Mouse (Mus musculus) WW6 (cell line): ENCODE measurements around the gene Mkrn2.

Experiments
- DNase-seq: peaks from one replicate; pipeline ENCODE4 v3.0.0-alpha.2; 2013; ENCODE audit warnings: low read depth, low spot score

Gene Mkrn2

DNA sequence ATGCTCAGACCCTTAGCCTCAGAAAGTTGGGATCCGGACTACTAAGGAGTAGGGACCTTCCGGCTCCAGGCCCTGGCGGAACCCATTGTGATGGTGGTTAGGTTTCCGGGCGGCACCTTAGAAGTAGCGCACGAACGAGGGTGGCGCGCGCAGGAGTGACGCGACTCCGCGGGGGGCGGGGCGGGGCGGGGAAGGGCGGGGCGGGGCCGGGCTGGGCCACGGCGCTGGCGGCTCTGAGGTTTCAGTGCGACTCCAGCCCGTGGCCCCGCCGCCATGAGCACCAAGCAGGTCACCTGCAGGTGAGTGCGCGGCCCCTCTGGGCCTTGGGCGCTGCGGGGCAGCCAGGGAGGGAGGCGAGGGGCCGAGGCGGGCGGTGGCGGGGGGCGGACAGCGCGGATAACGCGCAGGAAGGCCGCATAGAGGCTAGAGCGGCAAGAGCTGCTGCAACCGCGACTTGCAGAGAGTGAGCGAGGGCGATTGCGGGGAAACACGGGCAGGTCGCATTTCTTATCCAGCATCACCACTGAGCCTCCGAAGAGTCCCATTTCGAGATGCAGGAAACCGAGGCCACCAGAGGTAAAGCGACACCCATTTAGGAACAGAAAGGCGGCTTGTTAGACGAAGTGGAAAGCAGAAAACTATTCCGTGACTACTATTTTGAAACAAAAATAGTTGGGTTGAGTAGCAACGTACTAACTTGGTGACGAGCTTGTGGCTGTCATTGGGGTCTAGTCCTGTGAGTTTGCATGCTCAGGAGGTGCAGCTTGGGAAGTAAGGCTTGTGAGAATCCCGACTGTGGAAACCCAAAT is at the start of gene Mkrn2:
Gene Mkrn2, plus strand, starts transcription at position 188 of the 809 bp plus-strand sequence.
- DNase-seq = peak; percentile 84

DNA sequence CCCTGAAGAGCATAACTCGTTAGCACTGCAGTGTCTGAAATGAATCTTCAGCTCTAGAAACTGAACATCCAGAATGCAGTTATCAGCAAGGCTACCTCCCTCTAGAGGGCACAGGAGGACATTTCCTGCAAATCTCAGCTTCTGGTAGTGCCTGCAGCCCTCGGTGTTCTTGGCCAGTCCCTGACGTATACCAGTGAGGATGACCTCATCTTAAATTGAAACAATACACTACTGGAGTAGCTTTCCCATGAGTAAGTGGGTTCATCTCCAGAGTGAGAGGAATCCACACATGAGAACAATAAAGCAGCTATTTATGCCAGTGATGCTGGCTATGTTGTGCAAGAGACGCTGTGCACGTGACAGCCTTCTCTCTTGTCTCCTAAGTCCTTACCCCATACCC is 46.2 kb upstream of the Mkrn2 start:
- no peak for DNase-seq

DNA sequence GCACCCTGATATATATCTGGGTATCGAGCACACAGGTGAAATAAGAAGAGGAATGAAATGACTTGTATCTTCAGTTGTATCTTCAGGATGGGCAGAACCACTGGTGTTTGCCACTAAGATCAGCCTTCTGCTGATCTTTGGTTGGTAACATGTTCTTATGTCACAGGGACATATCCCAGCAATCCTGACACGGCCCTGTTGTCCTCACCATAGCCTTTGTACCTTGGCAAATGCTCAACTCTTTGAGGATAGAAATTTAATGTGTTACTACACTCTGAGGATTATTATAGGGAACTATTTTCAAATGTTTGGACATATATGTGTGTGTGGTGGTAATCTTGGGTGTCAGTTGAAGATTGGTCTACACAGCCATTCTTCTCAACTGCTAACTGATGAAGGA is 43.5 kb upstream of the Mkrn2 start:
- no peak for DNase-seq

DNA sequence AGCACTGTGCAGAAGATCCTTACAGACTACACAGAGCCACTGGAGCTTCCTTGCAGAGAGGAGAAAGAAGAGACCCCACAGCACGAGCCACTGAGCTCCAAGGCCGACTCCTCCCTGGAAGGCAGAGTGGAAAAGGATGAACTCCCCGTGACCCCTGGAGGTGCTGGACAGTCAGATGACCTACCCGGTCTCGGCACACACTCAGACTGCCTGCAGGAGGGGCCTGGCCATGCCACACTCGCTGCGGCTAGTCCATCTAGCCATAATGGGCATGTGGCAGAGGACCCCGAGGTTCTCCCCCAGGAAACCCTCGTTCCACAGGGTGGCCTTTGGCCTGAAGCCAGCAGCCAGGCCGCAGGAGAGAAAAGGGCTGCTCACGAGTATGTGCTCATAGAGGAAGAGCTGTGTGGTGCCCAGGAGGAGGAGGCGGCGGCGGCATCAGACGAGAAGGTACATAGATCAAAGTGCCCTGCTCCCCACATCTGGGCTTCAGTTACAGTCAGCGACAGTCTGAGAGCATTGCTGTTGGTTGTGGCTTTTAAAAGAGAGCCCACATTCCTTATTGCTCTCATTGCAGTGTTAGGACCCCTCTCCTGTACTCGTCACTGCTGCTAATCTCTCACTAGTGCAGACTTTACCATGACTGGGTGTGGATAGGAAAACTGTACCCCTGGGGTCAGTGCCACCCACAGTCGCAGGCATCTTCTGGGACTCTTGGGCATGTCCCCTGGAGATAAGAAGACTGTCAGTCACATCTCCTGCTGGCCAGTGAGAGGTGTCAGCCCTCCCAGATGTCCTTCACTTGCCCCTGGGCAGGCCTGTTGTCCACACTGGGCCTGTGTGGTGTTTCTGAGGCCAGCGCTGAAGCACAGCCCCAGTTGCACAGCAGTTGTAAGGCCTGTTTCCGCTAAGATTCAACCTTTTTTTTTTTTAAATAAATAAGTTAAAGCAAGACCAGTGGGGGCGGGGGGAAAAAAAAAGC is 41.8 kb upstream of the Mkrn2 start:
- DNase-seq = no peak

DNA sequence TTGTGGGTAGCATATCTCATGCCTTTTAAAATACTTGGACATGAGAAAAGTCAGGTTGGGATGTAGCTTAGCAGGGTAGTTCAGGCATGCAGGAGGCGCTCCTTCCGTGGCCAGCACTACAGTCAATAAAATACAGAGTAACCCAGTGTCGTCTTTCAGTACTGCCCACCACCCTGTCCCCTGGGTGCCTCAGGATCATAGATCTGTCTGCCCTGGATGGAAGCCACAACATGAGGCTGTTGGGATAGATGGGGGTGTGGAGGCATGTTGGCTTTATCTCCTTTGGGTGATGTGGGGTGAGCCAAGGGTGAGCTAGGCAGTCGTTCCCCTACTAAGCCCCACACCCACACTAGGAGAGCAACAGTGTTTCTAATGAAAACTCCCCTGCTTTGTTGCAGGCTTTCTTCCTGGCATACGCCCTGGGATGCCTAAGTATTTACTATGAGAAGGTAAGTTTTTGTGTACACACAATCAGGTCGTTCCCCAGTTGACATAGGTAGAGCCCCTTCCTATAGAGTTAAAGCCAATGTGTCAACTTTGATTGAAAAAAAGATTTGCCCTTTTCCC is 36.1 kb upstream of the Mkrn2 start:
- no peak for DNase-seq

GRCm38 (mm10) chr6:115574171-115574570 is 27.5 kb upstream of the Mkrn2 start:
- DNase-seq = no peak

GRCm38 (mm10) chr6:115577407-115577806 is 24.3 kb upstream of the Mkrn2 start:
- no peak for DNase-seq

DNA sequence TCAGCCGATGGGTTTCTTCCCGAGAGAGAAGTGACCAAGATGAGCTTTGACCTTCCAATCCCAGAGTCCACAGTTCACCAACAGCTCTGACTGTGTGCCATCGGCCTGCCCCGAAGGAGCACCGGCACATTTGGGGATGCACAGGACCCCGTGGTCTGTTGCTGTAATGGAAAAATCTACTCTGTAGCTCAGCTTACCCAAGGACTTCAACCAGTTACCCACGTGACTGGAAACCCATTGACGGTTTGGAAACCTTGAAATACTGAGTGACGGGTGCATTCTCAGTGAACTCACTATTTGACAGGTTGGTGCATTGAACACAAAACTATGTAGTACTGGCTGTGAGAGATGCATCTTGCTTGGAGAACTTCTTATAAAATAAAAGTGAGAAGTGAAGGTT is 23.8 kb upstream of the Mkrn2 start:
- DNase-seq = no peak

- no peak for DNase-seq
Measured at GRCm38 (mm10) chr6:115580810-115581209, 20.9 kb upstream of the Mkrn2 start.

- DNase-seq = no peak
Measured at GRCm38 (mm10) chr6:115582328-115583115, 19.2 kb upstream of the Mkrn2 start.

DNA sequence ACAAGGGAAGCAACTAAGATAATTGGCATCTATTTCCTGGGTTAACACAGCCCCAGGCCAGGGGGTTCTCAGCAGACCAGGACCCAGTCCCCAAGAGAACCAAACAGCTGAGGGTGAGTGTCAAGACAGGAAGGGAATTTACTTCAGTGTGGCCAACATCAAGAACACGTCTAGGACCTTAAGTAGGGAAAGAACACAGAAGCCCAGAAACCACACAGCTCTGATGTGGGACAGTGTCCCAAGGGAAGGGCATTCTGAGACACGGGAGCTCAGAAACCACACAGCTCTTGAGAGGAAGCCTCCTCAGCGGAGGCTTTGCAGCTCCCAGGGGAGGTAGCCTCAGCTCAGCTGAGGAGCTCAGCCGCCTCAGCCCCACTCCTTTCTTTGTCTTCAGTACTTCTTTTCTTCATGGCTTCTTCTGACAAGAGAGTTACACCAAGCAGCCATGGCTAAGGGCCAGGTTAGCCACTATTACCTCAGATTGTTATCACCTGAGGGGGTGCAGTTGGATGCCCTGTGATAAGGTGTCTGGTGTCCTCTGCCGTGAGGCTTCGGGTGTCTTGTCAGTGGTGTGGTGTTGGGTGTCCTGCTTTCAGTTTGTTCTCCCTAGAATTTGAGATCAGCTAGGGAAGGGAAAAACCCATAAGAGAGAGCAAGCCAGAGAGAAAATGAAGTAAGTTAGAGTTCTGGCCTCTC is 18.1 kb upstream of the Mkrn2 start:
- DNase-seq = no peak

GRCm38 (mm10) chr6:115584176-115584575 is 17.5 kb upstream of the Mkrn2 start:
- DNase-seq = no peak

GRCm38 (mm10) chr6:115586321-115586720 is 15.4 kb upstream of the Mkrn2 start:
- no peak for DNase-seq

- DNase-seq = no peak
Measured at GRCm38 (mm10) chr6:115591692-115592359, 9.9 kb upstream of the Mkrn2 start.

DNA sequence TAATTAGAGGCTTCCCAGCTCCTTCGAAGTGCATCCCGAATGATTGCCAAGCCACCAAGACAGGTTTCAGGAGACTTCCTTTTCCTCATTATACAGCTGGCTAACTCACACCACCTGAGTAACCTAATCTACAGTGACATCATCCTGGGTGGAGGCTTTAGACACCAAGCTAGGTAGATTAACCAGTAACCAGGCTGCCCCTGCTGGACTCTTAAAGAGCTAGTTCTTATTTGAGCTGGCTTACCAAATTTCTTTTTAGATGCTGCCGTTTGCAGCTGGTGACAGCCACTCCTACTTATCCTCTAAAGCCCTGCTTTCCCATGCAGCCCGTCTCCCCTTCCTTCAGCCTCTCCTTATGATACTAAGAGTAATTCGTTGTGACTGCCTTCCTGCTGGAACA is 9.2 kb upstream of the Mkrn2 start, which contains the start of gene Mkrn2os:
Gene Mkrn2os, minus strand, starts transcription at position 119 of the 400 bp plus-strand sequence.
- DNase-seq = no peak

GRCm38 (mm10) chr6:115593252-115593651 is 8.4 kb upstream of the Mkrn2 start:
- no peak for DNase-seq

DNA sequence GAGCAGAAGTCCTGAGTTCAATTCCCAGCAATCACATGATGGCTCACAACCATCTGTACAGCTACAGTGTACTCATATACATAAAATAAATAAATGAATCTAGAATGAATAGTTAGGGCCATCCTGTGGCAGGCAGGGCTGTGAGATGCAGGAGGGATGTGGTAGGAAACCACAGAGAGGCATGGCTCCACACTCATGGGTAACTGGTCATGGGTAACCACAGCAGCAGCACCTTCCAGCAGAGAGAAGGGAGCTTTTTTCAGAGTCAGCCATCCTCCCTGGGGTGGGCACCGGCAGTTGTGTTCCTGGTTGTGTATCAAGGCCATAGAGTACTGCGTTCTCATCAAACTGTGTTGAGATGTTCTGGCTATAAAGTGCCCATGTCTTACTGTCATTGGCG is 7.2 kb upstream of the Mkrn2 start:
- DNase-seq = no peak

DNA sequence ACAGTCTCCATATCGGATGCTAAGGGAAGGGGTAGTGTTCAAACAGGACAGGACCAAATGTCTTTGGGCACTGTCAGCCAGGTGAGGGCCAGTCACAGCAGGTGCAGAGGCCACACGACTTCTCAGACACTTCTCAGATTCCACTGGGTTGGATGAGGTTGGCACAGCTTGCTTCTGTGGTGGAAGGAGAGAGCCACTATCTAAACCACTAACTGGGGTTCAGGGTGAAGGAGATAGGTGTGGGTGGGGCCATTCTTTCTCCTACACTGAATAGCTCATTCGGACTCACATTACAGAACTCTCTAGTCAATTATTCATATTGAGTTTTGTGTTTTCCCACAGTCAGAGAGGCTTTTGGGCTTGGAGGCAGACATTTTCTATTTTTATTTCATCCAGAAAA is 6.0 kb upstream of the Mkrn2 start:
- DNase-seq = no peak

- DNase-seq = no peak
Measured at GRCm38 (mm10) chr6:115601322-115601714, 384 bp upstream of the Mkrn2 start.

DNA sequence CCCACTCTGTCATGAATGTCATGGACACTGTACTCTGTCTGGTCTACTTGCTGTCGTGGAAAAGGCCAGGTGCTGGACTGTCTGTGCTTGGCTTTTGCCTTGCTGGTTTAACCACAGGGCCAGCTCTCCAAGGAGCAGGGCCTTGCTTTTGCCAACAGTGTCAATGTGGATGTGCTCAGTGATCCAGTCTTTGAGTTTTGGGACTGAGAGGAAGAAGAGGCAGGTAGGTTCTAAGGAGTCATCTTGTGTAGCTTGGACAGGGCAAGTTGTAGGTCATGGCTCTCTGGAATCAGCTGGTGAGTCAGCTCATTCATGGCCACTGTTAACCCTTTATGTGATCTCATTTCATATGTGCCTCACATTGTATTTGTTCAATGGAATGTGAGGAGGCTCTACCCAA is 4.8 kb downstream of the Mkrn2 start:
- DNase-seq = no peak
